Mouse (Mus musculus): ENCODE results near the gene 4930469K13Rik. TPM values are rescaled to one million over a fixed set of nuclear protein-coding genes. Genes with fewer than 3 reads are reported as not detected.

The 4930469K13Rik gene
- polyA plus RNA-seq, 1 experiment from 2014 or later, result not detected

Other genes with a start within 250 kb of the 4930469K13Rik start
- 0.83 and 1.0 TPM in 2 replicates for gene Kcnmb1, start 135.5 kb downstream of the 4930469K13Rik start, polyA plus RNA-seq (2015; fragmentation: Nextera tagmentation; extraction: Ambion mirVana)
- gene Kcnip1, start 105.4 kb downstream of the 4930469K13Rik start, polyA plus RNA-seq (2015; fragmentation: Nextera tagmentation; extraction: Ambion mirVana), result 0.10 and 0.20 TPM in 2 replicates
- 4.9 and 11.3 TPM in 2 replicates for gene Lcp2, start 51.6 kb downstream of the 4930469K13Rik start, polyA plus RNA-seq (2015; fragmentation: Nextera tagmentation; extraction: Ambion mirVana)
- gene Foxi1, start 109.5 kb upstream of the 4930469K13Rik start, polyA plus RNA-seq (2015; fragmentation: Nextera tagmentation; extraction: Ambion mirVana), result 0.05 and 0.06 TPM in 2 replicates
- gene Fam196b, start 216.3 kb upstream of the 4930469K13Rik start, polyA plus RNA-seq (2015; fragmentation: Nextera tagmentation; extraction: Ambion mirVana), result 0.16 and 0.20 TPM in 2 replicates

Data from heart, embryonic 16.5 days (tissue).